Mouse (Mus musculus) embryonic facial prominence, embryonic 11.5 days (tissue): ENCODE results near the gene Atxn1. TPM values are rescaled to one million over a fixed set of nuclear protein-coding genes. Genes with fewer than 3 reads are reported as not detected.

Source experiments
- ATAC-seq: fragments of 200-750 bp; cut with Nextera tagmentation; replicated peaks from 2 replicates; pipeline ENCODE4 v1.8.0; 2017; ENCODE audit warnings: low read depth; ENCODE audit not compliant: insufficient number of reproducible peaks, low FRiP score, low TSS enrichment
- DNase-seq: peaks from one replicate; pipeline ENCODE4 v3.0.0-alpha.2; 2015; ENCODE audit warnings: low spot score
- H3K27ac ChIP-seq: fragments of 300-500 bp; sonication (generic); replicated peaks from 2 replicates; pipeline ENCODE4 v1.5.1; 2014; ENCODE audit warnings: mild to moderate bottlenecking, low read depth, low read length, control low read depth
- H3K27me3 ChIP-seq: fragments of 300-500 bp; sonication (generic); 2 replicates; pipeline ENCODE4 v1.6.1; 2014; ENCODE audit warnings: mild to moderate bottlenecking, low read length, moderate library complexity, mixed read lengths; ENCODE audit not compliant: control insufficient read depth, insufficient read depth
- H3K36me3 ChIP-seq: fragments of 300-500 bp; sonication (generic); replicated peaks from 2 replicates; pipeline ENCODE4 v1.6.1; 2014; ENCODE audit warnings: low read depth, mild to moderate bottlenecking, low read length, moderate library complexity, mixed read lengths; ENCODE audit not compliant: control insufficient read depth, insufficient read depth
- H3K4me1 ChIP-seq: fragments of 300-500 bp; sonication (generic); 2 replicates; pipeline ENCODE4 v1.6.1; 2014; ENCODE audit warnings: low read length, mixed read lengths; ENCODE audit not compliant: control insufficient read depth, insufficient read depth
- H3K4me2 ChIP-seq: fragments of 300-500 bp; sonication (generic); 2 replicates; pipeline ENCODE4 v1.6.1; 2014; ENCODE audit warnings: low read depth, mild to moderate bottlenecking, control low read depth, low read length, moderate library complexity
- H3K4me3 ChIP-seq: fragments of 300-500 bp; sonication (generic); 2 replicates; pipeline ENCODE4 v1.5.1; 2014; ENCODE audit warnings: low read depth, low read length, control low read depth
- H3K9ac ChIP-seq: fragments of 300-500 bp; sonication (generic); replicated peaks from 2 replicates; pipeline ENCODE4 v1.6.1; 2014; ENCODE audit warnings: mild to moderate bottlenecking, control low read depth, low read length
- H3K9me3 ChIP-seq: fragments of 300-500 bp; sonication (generic); replicated peaks from 2 replicates; pipeline ENCODE4 v1.6.1; 2016; ENCODE audit warnings: mild to moderate bottlenecking, low read length, inconsistent platforms, mixed read lengths; ENCODE audit not compliant: control insufficient read depth
- WGBS: fragments of 180-500 bp; shearing (Covaris S2); extraction: QIAGEN DNeasy Blood & Tissue Kit; methylation state at CpG from one replicate; pipeline ENCODE4 v1.1.7; 2014; 5-methylcytosine and 5-hydroxymethylcytosine counted together
- polyA plus RNA-seq: library from polyadenylated mRNA; unstranded; fragments of >200 nt; fragmentation: Nextera tagmentation; extraction: Ambion mirVana; gene quantifications from 2 replicates; pipeline ENCODE4 v1.2.1, GENCODE M21; 2014

The Atxn1 gene
- polyA plus RNA-seq, 1 experiment from 2014 or later: 1.3 TPM

DNA sequence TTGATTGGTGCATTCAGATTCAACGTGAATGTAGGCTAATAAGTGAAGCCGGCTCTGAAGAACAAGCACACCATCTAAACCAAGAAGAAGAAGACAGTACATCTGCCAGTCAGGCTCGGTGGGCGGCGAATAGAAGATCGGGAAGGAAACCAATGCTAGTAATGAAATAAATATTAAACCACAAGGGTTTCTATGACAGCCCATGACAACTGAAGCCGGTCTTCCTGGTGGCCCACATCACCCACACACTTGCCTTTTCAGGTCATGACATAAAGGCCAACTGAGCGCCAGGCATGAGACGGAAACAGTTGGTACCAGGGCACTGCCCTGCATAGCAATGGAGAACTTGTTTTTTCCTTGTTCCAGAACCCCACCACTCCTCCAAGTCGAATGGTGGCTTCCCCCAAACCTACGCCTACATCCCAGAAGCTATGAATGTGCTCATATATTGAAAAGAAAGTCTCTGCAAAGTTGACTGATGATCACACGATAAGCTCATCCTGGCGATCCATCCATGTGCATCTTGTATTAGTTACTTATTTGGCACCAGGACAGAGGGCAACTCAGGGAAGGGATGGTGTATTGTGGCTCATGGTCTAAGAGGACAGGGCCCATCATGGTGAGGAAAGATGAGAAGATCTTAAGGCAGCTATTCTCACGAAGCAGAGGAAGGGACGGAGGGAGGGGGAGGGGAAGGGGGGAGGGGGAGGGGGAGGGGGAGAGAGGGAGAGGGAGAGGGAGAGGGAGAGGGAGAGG is 45.7 kb downstream of the Atxn1 start:
- Histone ChIP-seq H3K9ac (no peak overlapping the region), H3K4me1 (no peaks in the 10 kb centered on the region), H3K27ac (no peak overlapping the region), H3K36me3 (no peaks in the 10 kb centered on the region), H3K4me3 (no peak overlapping the region), H3K4me2 (no peak overlapping the region), H3K27me3 (no peaks in the 10 kb centered on the region), H3K9me3 (no peaks in the 10 kb centered on the region)
- ATAC-seq: no peak
- WGBS: 91% methylated on average over 13 of the region's 15 CpGs
- DNase-seq: no peak

DNA sequence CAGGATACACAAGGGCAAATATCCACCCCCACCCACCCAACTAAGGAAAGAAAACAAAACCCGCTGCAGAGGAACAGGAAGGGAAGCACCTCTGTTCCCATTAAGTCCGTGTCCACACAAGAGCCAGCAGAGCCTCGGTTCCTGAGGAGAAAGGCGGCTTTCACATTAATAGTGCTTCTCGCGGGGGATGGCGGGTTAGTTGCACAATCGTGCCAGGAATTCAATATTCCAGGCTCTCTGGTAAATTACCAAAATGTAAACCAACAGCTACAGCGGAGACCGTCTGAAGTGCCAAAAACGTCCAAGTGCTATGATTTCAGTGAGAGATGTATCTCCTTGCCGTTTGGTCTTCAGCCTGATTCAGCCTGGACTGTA is 46.8 kb downstream of the Atxn1 start:
- no peaks in the 10 kb centered on the region for H3K9me3 ChIP-seq
- H3K4me1 ChIP-seq: no peaks in the 10 kb centered on the region
- no peaks in the 10 kb centered on the region for H3K27me3 ChIP-seq
- no peak overlapping the region for H3K4me2 ChIP-seq
- no peaks in the 10 kb centered on the region for H3K36me3 ChIP-seq
- DNase-seq (no peak), ATAC-seq (no peak)
- H3K4me3 ChIP-seq: no peak overlapping the region
- no peak overlapping the region for H3K27ac ChIP-seq
- no peak overlapping the region for H3K9ac ChIP-seq
- WGBS: 80% methylated on average over 12 of the region's 12 CpGs

DNA sequence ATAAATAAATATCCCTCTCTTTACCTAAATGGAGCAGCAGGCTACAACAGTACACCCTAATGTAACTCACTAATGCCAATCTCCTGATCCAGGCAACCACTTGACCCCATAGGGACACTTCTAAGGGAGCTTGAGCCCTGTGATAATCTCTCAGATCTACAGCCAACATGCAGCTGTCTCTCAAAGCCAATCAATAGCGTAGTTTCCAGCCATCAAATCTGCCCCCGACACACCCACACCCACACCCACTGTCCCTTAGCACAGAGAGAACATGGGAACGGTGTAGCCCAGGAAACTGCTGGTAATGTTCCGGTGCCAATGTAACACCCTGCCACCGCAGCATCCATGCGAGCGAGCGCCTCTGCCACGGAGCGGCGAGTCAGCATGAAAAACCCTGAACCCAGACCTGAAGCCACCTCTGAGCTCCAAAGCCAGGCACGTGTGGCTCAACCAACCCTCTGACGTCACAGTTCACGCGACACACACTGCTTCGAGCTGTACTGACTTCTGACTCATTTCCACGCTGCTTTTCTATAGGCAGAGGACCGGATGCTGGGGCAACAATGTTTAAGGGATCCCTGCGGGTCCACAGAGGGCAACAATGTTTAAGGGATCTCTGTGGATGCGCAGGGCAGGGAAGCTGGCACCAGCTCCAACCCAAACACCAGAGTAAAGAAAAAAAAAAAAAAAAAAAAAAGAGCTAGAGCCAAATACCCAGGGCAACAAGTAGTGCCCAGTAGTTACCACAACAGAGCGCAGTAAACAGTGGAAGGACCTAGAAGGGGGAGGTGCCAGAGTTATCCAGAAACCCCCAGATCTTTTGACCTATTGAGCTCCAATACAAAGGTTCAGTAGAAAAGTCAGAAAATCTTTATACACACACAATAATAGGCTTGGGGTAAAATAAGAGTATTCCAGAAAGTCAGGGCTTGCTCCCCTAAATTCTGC is 47.5 kb downstream of the Atxn1 start:
- WGBS: 91% methylated on average over 21 of the region's 21 CpGs
- H3K27ac ChIP-seq: no peak overlapping the region
- H3K4me2 ChIP-seq: no peak overlapping the region
- H3K9me3 ChIP-seq: no peaks in the 10 kb centered on the region
- DNase-seq (no peak), ATAC-seq (no peak)
- no peak overlapping the region for H3K4me3 ChIP-seq
- H3K36me3 ChIP-seq: no peaks in the 10 kb centered on the region
- no peaks in the 10 kb centered on the region for H3K27me3 ChIP-seq
- no peaks in the 10 kb centered on the region for H3K4me1 ChIP-seq
- H3K9ac ChIP-seq: no peak overlapping the region

DNA sequence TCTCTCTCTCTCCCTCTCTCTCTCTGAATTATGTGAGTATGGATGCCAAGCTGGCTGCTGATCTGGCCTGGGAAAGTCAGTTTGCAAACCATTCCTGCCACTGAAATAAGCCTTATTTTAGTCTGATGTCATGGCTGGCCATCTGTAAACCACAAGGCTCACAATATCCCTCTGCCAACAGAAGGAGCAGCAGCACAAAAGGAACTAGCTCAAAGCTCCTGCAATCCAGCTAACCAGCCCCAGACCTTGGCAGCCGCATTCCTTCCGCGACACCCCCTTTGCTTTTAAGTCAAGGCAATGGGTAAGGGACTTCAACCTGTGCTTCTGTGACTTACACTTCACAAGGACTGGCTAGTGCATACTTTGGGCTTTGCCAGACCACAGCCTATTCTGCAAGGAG is 48.9 kb downstream of the Atxn1 start:
- no peak overlapping the region for H3K27ac ChIP-seq
- no peak for ATAC-seq
- no peak for DNase-seq
- H3K9me3 ChIP-seq: no peaks in the 10 kb centered on the region
- H3K27me3 ChIP-seq: no peaks in the 10 kb centered on the region
- H3K36me3 ChIP-seq: no peaks in the 10 kb centered on the region
- H3K4me2 ChIP-seq: no peak overlapping the region
- H3K4me1 ChIP-seq: no peaks in the 10 kb centered on the region
- WGBS: 94% methylated on average over 3 of the region's 3 CpGs
- no peak overlapping the region for H3K9ac ChIP-seq
- H3K4me3 ChIP-seq: no peak overlapping the region

DNA sequence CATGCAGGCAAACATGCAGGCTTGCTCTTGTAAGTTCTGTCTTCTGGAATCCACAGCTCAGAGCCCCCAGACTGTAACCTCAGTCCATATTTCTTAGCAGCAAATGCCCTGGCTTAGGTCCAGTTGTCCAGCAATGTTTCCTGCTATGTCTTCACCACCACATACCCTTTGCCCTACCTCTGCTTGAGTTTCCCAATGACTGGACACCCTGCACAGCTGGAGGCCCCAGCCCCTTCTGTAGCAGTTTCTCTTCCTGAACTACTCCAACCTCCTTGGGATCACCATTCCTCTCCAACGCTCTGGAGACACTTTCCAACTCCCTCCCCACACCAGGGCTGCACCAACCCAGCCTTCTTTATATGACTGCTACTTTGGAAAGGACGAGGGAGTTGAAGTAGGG is 49.8 kb downstream of the Atxn1 start:
- no peak overlapping the region for H3K4me2 ChIP-seq
- WGBS: 65% methylated on average over 2 of the region's 2 CpGs
- no peaks in the 10 kb centered on the region for H3K36me3 ChIP-seq
- no peak overlapping the region for H3K27ac ChIP-seq
- H3K9me3 ChIP-seq: no peaks in the 10 kb centered on the region
- DNase-seq (no peak), ATAC-seq (no peak)
- H3K27me3 ChIP-seq: no peaks in the 10 kb centered on the region
- no peaks in the 10 kb centered on the region for H3K4me1 ChIP-seq
- no peak overlapping the region for H3K9ac ChIP-seq
- no peak overlapping the region for H3K4me3 ChIP-seq

DNA sequence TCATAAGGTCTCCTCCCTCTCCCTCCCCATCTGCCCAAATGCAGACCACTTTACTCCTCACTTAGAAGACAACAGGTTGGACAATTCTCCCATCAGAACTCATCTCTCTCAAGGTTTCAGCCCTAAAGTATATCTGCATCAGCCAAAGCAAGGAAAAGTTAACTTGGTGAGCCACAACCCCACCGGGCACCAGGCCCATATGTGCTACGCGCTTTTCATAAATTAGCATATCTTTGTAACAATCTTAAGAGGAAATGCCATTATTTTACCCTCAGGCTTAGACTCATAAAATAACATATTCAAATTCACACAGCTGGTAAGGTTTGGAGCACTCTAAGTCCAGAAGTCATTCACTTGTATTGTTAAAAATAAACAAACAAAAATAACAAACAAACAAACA is 50.7 kb downstream of the Atxn1 start:
- Histone ChIP-seq H3K27me3 (no peaks in the 10 kb centered on the region), H3K9ac (no peak overlapping the region), H3K9me3 (no peaks in the 10 kb centered on the region), H3K4me3 (no peak overlapping the region), H3K36me3 (no peaks in the 10 kb centered on the region), H3K4me1 (no peaks in the 10 kb centered on the region), H3K4me2 (no peak overlapping the region), H3K27ac (no peak overlapping the region)
- ATAC-seq (no peak), DNase-seq (no peak)
- WGBS: 81% methylated on average over 3 of the region's 3 CpGs

DNA sequence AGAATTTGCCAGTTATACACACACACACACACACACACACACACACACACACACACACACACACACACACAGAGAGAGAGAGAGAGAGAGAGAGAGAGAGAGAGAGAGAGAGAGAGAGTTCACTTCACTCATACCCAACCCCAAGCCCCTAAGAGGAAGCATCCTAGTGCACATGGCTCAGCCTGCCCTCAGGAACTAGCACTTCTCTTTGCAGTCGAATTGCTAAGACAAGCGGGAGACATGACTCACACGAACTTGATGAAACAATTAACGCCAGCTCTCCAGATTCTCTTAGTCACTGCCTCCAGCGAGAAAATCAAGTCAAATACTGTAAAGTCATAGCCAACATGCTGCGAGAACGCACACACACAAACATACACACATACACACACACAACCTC is 53.0 kb downstream of the Atxn1 start:
- WGBS: 78% methylated on average over 7 of the region's 7 CpGs
- Histone ChIP-seq H3K4me3 (no peak overlapping the region), H3K9ac (no peak overlapping the region), H3K36me3 (no peaks in the 10 kb centered on the region), H3K4me1 (no peaks in the 10 kb centered on the region), H3K4me2 (no peak overlapping the region), H3K27ac (no peak overlapping the region), H3K9me3 (no peaks in the 10 kb centered on the region), H3K27me3 (no peaks in the 10 kb centered on the region)
- ATAC-seq (no peak), DNase-seq (no peak)

DNA sequence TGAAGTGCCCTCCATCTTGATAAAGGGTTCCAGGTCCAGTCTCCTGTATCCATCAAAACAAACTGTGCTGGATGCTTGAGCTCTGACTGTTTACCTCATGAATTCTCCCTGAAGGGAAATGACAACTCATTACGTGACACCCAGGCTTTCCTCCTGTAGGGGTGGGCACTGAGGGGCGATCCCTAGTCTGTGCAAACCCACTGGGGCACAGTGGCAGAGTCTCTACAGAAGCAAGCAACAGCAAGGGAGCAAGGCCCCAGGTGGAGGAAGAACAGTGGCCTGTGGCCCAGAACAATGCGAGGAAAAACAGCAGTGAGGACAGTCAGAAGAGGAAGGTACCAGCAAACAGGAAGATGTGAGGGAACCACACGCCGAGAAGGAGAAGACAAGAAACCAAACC is 53.7 kb downstream of the Atxn1 start:
- no peak overlapping the region for H3K4me2 ChIP-seq
- DNase-seq: no peak
- H3K9ac ChIP-seq: no peak overlapping the region
- WGBS: 86% methylated on average over 5 of the region's 5 CpGs
- no peaks in the 10 kb centered on the region for H3K36me3 ChIP-seq
- no peaks in the 10 kb centered on the region for H3K27me3 ChIP-seq
- no peak overlapping the region for H3K27ac ChIP-seq
- no peak overlapping the region for H3K4me3 ChIP-seq
- H3K9me3 ChIP-seq: no peaks in the 10 kb centered on the region
- ATAC-seq: no peak
- no peaks in the 10 kb centered on the region for H3K4me1 ChIP-seq
